Mouse (Mus musculus): ENCODE results near the gene Arrb1. TPM values are rescaled to one million over a fixed set of nuclear protein-coding genes. Genes with fewer than 3 reads are reported as not detected.
"Not testable (repeated sequence)": the region's sequence is repeated elsewhere in the genome, so short reads cannot be mapped to it uniquely, and the experiment has no call there.

The Arrb1 gene
- 18.4 and 21.0 TPM in 2 replicates for polyA plus RNA-seq (2015; fragmentation: Nextera tagmentation; extraction: Ambion mirVana)

GRCm38 (mm10) chr7:99534901-99535735 lies at the start of gene Arrb1:
TSS of gene Arrb1 (plus strand) at chr7:99535466.
- H3K9me3 ChIP-seq (replicated peaks; ENCODE audit: control insufficient read depth, low read length, poor library complexity, severe bottlenecking): no peaks in the 10 kb centered on the region
- H3K9ac ChIP-seq (ENCODE audit: low read depth, low read length): peak within 1 kb of the TSS; percentile 93
- peak within 1 kb of the TSS; percentile 76 for H3K4me3 ChIP-seq (ENCODE audit: low read depth, low read length)
- H3K36me3 ChIP-seq (ENCODE audit: control insufficient read depth, insufficient read depth, low read length): no peaks in the 10 kb centered on the region
- H3K27ac ChIP-seq (ENCODE audit: low read length): peak within 1 kb of the TSS; percentile 90
- H3K27me3 ChIP-seq (ENCODE audit: control insufficient read depth, insufficient read depth, low read depth, low read length): no peaks in the 10 kb centered on the region
- 0% methylated on average over 68 of the region's 68 CpGs for WGBS
- peaks cover 54% of the 10 kb centered on the region for H3K4me1 ChIP-seq (ENCODE audit: control insufficient read depth, insufficient read depth, low read length)
- H3K4me2 ChIP-seq (ENCODE audit: low read length): peak within 1 kb of the TSS; percentile 87
- peak; percentile 84 for ATAC-seq

DNA sequence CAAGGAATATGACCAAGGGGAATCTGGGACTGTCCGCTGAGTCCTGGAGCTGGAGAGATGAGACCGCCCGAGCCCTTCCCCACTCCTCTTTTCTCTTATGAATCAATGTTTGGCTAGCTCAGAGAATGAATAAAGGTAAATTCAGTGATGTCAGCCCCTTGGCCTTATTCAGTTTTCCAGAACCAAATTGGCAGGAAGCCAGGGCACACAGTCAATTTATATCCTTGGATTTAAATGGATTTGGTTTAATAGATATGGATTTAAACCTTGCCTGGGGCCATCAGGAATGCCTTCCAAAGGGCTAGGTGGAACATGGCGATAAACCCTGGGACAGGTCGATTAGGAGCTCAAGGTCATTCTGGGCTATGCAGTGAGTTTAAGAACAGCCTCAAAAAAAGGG lies 45.6 kb upstream of the Arrb1 start:
- Histone ChIP-seq H3K4me3 (ENCODE audit: low read depth, low read length) (no peak overlapping the region), H3K4me2 (ENCODE audit: low read length) (no peak overlapping the region), H3K27me3 (ENCODE audit: control insufficient read depth, insufficient read depth, low read depth, low read length) (peaks cover 4% of the 10 kb centered on the region; the same call in 1 of the 2 replicates), H3K9ac (ENCODE audit: low read depth, low read length) (no peak overlapping the region), H3K36me3 (ENCODE audit: control insufficient read depth, insufficient read depth, low read length) (no peaks in the 10 kb centered on the region), H3K27ac (ENCODE audit: low read length) (no peak overlapping the region), H3K9me3 (replicated peaks; ENCODE audit: control insufficient read depth, low read length, poor library complexity, severe bottlenecking) (peaks cover 6% of the 10 kb centered on the region; the same call in 1 of the 2 replicates), H3K4me1 (ENCODE audit: control insufficient read depth, insufficient read depth, low read length) (no peaks in the 10 kb centered on the region)
- ATAC-seq: no peak
- WGBS: 69% methylated on average over 5 of the region's 5 CpGs

- Histone ChIP-seq H3K9me3 (replicated peaks; ENCODE audit: control insufficient read depth, low read length, poor library complexity, severe bottlenecking) (no peaks in the 10 kb centered on the region), H3K4me1 (ENCODE audit: control insufficient read depth, insufficient read depth, low read length) (no peaks in the 10 kb centered on the region), H3K9ac (ENCODE audit: low read depth, low read length) (no peak overlapping the region), H3K4me3 (ENCODE audit: low read depth, low read length) (no peak overlapping the region), H3K36me3 (ENCODE audit: control insufficient read depth, insufficient read depth, low read length) (no peaks in the 10 kb centered on the region), H3K27me3 (ENCODE audit: control insufficient read depth, insufficient read depth, low read depth, low read length) (no peaks in the 10 kb centered on the region), H3K4me2 (ENCODE audit: low read length) (no peak overlapping the region), H3K27ac (ENCODE audit: low read length) (no peak overlapping the region)
- 35% methylated on average over 1 of the region's 1 CpGs for WGBS
- no peak for ATAC-seq
These were observed 36.1 kb upstream of the Arrb1 start for GRCm38 (mm10) chr7:99499128-99499527.

- ATAC-seq: peak; percentile 87
- H3K36me3 ChIP-seq (ENCODE audit: control insufficient read depth, insufficient read depth, low read length): no peaks in the 10 kb centered on the region
- no peak overlapping the region for H3K4me2 ChIP-seq (ENCODE audit: low read length)
- no peak overlapping the region for H3K9ac ChIP-seq (ENCODE audit: low read depth, low read length)
- no peaks in the 10 kb centered on the region for H3K9me3 ChIP-seq (replicated peaks; ENCODE audit: control insufficient read depth, low read length, poor library complexity, severe bottlenecking)
- no peaks in the 10 kb centered on the region for H3K27me3 ChIP-seq (ENCODE audit: control insufficient read depth, insufficient read depth, low read depth, low read length)
- no peak overlapping the region for H3K4me3 ChIP-seq (ENCODE audit: low read depth, low read length)
- H3K4me1 ChIP-seq (ENCODE audit: control insufficient read depth, insufficient read depth, low read length): no peaks in the 10 kb centered on the region
- H3K27ac ChIP-seq (ENCODE audit: low read length): no peak overlapping the region
- 5% methylated on average over 8 of the region's 8 CpGs for WGBS
These were observed 35.1 kb upstream of the Arrb1 start for GRCm38 (mm10) chr7:99500201-99500600.

DNA sequence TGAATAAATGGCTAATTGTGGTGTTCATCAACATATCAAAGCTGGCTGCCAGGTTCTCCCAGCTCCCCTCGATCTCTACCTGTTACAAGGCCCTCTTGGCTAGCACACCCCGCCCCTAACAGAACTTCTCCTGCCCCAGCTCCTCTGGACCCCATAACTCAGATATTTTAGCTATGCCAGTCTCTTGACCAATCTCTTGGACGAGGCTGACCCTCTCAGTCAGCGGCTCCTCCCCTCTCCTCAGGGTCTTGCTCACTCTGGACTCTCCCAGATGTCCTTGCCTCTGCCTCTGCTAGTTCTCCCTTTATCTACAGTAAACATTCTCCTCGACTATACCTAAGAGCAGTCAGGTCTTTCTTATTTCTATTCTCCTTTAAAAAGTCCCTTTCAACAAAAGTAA lies 34.6 kb upstream of the Arrb1 start:
- no peak overlapping the region for H3K27ac ChIP-seq (ENCODE audit: low read length)
- no peaks in the 10 kb centered on the region for H3K9me3 ChIP-seq (replicated peaks; ENCODE audit: control insufficient read depth, low read length, poor library complexity, severe bottlenecking)
- no peaks in the 10 kb centered on the region for H3K36me3 ChIP-seq (ENCODE audit: control insufficient read depth, insufficient read depth, low read length)
- no peak for ATAC-seq
- no peak overlapping the region for H3K4me3 ChIP-seq (ENCODE audit: low read depth, low read length)
- no peaks in the 10 kb centered on the region for H3K4me1 ChIP-seq (ENCODE audit: control insufficient read depth, insufficient read depth, low read length)
- H3K9ac ChIP-seq (ENCODE audit: low read depth, low read length): no peak overlapping the region
- no peaks in the 10 kb centered on the region for H3K27me3 ChIP-seq (ENCODE audit: control insufficient read depth, insufficient read depth, low read depth, low read length)
- 38% methylated on average over 5 of the region's 5 CpGs for WGBS
- no peak overlapping the region for H3K4me2 ChIP-seq (ENCODE audit: low read length)

DNA sequence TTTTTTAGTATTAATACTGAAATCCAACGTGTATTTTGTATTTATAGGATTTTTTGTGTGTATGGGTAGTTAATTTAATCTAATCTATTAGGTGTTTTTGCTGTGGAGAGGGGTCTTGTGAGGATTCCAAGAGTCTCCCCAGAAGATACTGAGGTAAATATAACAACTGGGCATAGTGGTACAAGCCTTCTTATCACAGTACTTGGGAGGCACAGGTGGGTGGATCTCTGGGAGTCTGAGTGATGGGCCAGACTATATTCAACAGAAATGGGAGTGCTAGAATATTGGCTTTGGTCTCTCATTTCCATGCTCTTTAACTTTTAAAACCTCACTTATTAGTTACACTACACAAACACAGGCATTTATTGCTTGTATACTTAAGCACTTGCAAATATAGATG lies 34.1 kb upstream of the Arrb1 start:
- Histone ChIP-seq H3K27ac (ENCODE audit: low read length) (no peak overlapping the region), H3K36me3 (ENCODE audit: control insufficient read depth, insufficient read depth, low read length) (no peaks in the 10 kb centered on the region), H3K4me2 (ENCODE audit: low read length) (no peak overlapping the region), H3K4me3 (ENCODE audit: low read depth, low read length) (no peak overlapping the region), H3K4me1 (ENCODE audit: control insufficient read depth, insufficient read depth, low read length) (no peaks in the 10 kb centered on the region), H3K9ac (ENCODE audit: low read depth, low read length) (no peak overlapping the region), H3K9me3 (replicated peaks; ENCODE audit: control insufficient read depth, low read length, poor library complexity, severe bottlenecking) (no peaks in the 10 kb centered on the region), H3K27me3 (ENCODE audit: control insufficient read depth, insufficient read depth, low read depth, low read length) (no peaks in the 10 kb centered on the region)
- 51% methylated on average over 1 of the region's 1 CpGs for WGBS
- no peak for ATAC-seq

- Histone ChIP-seq H3K9ac (ENCODE audit: low read depth, low read length) (no peak overlapping the region), H3K36me3 (ENCODE audit: control insufficient read depth, insufficient read depth, low read length) (no peaks in the 10 kb centered on the region), H3K4me2 (ENCODE audit: low read length) (no peak overlapping the region), H3K4me1 (ENCODE audit: control insufficient read depth, insufficient read depth, low read length) (no peaks in the 10 kb centered on the region), H3K9me3 (replicated peaks; ENCODE audit: control insufficient read depth, low read length, poor library complexity, severe bottlenecking) (no peaks in the 10 kb centered on the region), H3K27ac (ENCODE audit: low read length) (no peak overlapping the region), H3K27me3 (ENCODE audit: control insufficient read depth, insufficient read depth, low read depth, low read length) (no peaks in the 10 kb centered on the region), H3K4me3 (ENCODE audit: low read depth, low read length) (no peak overlapping the region)
- ATAC-seq: no peak
These were observed 30.7 kb upstream of the Arrb1 start for GRCm38 (mm10) chr7:99504556-99504955.

DNA sequence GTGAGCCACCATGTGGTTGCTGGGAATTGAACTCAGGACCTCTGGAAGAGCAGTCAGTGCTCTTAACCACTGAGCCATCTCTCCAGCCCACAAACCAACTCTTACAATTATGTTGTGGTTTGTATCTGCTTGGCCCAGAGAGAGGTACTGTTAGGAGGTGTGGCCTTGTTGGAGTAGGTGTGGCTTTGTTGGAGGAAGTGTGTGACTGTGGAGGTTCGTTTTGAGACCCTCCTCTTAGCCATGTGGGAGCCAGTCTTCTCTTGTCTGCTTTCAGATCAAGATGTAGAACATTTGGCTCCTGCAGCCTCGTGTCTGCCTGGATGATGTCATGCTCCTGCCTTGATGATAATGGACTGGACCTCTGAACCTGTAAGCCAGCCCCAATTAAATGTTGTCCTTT lies 27.1 kb upstream of the Arrb1 start:
- H3K4me2 ChIP-seq (ENCODE audit: low read length); H3K27me3 ChIP-seq (ENCODE audit: control insufficient read depth, insufficient read depth, low read depth, low read length); H3K4me3 ChIP-seq (ENCODE audit: low read depth, low read length); H3K36me3 ChIP-seq (ENCODE audit: control insufficient read depth, insufficient read depth, low read length); H3K9me3 ChIP-seq (replicated peaks; ENCODE audit: control insufficient read depth, low read length, poor library complexity, severe bottlenecking); ATAC-seq; H3K9ac ChIP-seq (ENCODE audit: low read depth, low read length); H3K27ac ChIP-seq (ENCODE audit: low read length): not testable (repeated sequence)
- H3K4me1 ChIP-seq (ENCODE audit: control insufficient read depth, insufficient read depth, low read length): peaks cover 10% of the 10 kb centered on the region
- WGBS: 33% methylated on average over 2 of the region's 2 CpGs

- Histone ChIP-seq H3K4me1 (ENCODE audit: control insufficient read depth, insufficient read depth, low read length) (peaks cover 10% of the 10 kb centered on the region), H3K9me3 (replicated peaks; ENCODE audit: control insufficient read depth, low read length, poor library complexity, severe bottlenecking) (no peaks in the 10 kb centered on the region), H3K36me3 (ENCODE audit: control insufficient read depth, insufficient read depth, low read length) (no peaks in the 10 kb centered on the region), H3K4me3 (ENCODE audit: low read depth, low read length) (peak overlapping the region; percentile 20; the same call in 1 of the 2 replicates), H3K27ac (ENCODE audit: low read length) (peak overlapping the region; percentile 75), H3K4me2 (ENCODE audit: low read length) (peak overlapping the region; percentile 43), H3K27me3 (ENCODE audit: control insufficient read depth, insufficient read depth, low read depth, low read length) (no peaks in the 10 kb centered on the region), H3K9ac (ENCODE audit: low read depth, low read length) (peak overlapping the region; percentile 50; the same call in 1 of the 2 replicates)
- 3% methylated on average over 8 of the region's 8 CpGs for WGBS
- ATAC-seq: peak; percentile 93
These were observed 25.2 kb upstream of the Arrb1 start for GRCm38 (mm10) chr7:99510087-99510501.
